Mouse (Mus musculus) neural tube, embryonic 12.5 days (tissue): Measurements from ENCODE around the gene Trak1. TPM values are rescaled to one million over a fixed set of nuclear protein-coding genes. Genes with fewer than 3 reads are reported as not detected.

Experiments used
- ATAC-seq: fragments of 200-750 bp; cut with Nextera tagmentation; 2 replicates; pipeline ENCODE4 v1.8.0; 2017; ENCODE audit warnings: low read depth, mild to moderate bottlenecking, moderate TSS enrichment, moderate library complexity; ENCODE audit not compliant: low FRiP score
- H3K27ac ChIP-seq: fragments of 300-500 bp; sonication (generic); 2 replicates; pipeline ENCODE4 v1.5.1; 2016
- H3K27me3 ChIP-seq: fragments of 300-500 bp; sonication (generic); replicated peaks from 2 replicates; pipeline ENCODE4 v1.6.1; 2016; ENCODE audit warnings: mild to moderate bottlenecking
- H3K36me3 ChIP-seq: fragments of 300-500 bp; sonication (generic); 2 replicates; pipeline ENCODE4 v1.6.1; 2016; ENCODE audit warnings: mild to moderate bottlenecking
- H3K4me1 ChIP-seq: fragments of 300-500 bp; sonication (generic); 2 replicates; pipeline ENCODE4 v1.6.1; 2016
- H3K4me2 ChIP-seq: fragments of 300-500 bp; sonication (generic); replicated peaks from 2 replicates; pipeline ENCODE4 v1.6.1; 2016; ENCODE audit warnings: mild to moderate bottlenecking
- H3K4me3 ChIP-seq: fragments of 300-500 bp; sonication (generic); 2 replicates; pipeline ENCODE4 v1.5.1; 2016
- H3K9ac ChIP-seq: fragments of 300-500 bp; sonication (generic); 2 replicates; pipeline ENCODE4 v1.6.1; 2016; ENCODE audit warnings: mild to moderate bottlenecking
- H3K9me3 ChIP-seq: fragments of 300-500 bp; sonication (generic); 2 replicates; pipeline ENCODE4 v1.6.1; 2016; ENCODE audit warnings: mild to moderate bottlenecking
- WGBS: fragments of 180-500 bp; shearing (Covaris S2); methylation state at CpG from one replicate; pipeline ENCODE4 v1.1.7; 2016; 5-methylcytosine and 5-hydroxymethylcytosine counted together
- polyA plus RNA-seq: library from polyadenylated mRNA; unstranded; fragments of >200 nt; fragmentation: Nextera tagmentation; extraction: Ambion mirVana; gene quantifications from 2 replicates; pipeline ENCODE4 v1.2.1, GENCODE M21; 2016

Gene Trak1
- polyA plus RNA-seq, 1 experiment from 2014 or later, result 41.7 TPM

DNA sequence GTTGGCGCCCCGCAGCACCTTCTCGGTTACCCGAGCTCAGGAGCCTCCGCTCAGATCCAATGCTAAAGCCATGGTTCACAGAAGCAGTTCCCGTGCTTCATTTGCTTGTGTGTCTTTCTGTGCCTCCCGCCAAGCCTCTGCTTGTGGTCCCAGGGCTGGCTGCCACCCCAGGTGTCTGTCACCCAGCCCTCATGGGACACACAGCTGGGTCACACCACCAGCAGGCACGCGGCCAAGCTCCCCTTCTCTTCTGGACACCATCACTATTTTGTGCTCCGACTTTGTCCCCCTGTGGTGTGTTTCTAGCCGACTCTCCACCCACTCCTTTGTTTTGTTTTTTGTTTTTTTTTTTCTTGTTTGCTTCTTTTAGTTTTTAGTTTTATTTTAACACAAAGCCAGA lies 170.2 kb downstream of the Trak1 start:
- Histone ChIP-seq H3K27me3 (no peaks in the 10 kb centered on the region), H3K4me3 (no peak overlapping the region), H3K4me2 (no peak overlapping the region), H3K36me3 (peaks cover 47% of the 10 kb centered on the region), H3K9me3 (no peaks in the 10 kb centered on the region), H3K9ac (no peak overlapping the region), H3K27ac (no peak overlapping the region), H3K4me1 (no peaks in the 10 kb centered on the region)
- 87% methylated on average over 11 of the region's 11 CpGs for WGBS
- no peak for ATAC-seq

DNA sequence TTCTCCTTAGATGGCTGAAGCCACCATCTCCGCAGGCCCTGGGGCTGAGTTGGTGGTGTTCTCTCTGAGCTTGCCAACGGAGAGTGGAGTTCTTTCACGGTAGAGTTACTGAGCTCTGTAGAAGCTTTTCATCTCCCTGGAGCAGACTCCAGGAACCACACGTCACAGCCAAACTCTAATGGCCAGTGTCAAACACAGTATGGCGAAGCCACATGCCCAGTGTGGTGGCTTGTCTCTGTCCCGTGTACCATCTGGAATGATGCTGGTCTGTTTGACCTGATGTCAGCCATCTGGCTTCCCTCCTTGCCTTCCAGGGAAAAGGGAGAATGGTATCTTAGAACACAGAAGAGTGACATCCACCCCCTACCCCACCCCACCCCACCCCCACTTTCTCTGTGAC lies 172.4 kb downstream of the Trak1 start:
- peaks cover 56% of the 10 kb centered on the region for H3K36me3 ChIP-seq
- no peaks in the 10 kb centered on the region for H3K9me3 ChIP-seq
- H3K4me2 ChIP-seq, result no peak overlapping the region
- no peak for ATAC-seq
- H3K4me3 ChIP-seq, result no peak overlapping the region
- 81% methylated on average over 6 of the region's 6 CpGs for WGBS
- no peaks in the 10 kb centered on the region for H3K4me1 ChIP-seq
- H3K27me3 ChIP-seq, result no peaks in the 10 kb centered on the region
- no peak overlapping the region for H3K9ac ChIP-seq
- H3K27ac ChIP-seq, result no peak overlapping the region

DNA sequence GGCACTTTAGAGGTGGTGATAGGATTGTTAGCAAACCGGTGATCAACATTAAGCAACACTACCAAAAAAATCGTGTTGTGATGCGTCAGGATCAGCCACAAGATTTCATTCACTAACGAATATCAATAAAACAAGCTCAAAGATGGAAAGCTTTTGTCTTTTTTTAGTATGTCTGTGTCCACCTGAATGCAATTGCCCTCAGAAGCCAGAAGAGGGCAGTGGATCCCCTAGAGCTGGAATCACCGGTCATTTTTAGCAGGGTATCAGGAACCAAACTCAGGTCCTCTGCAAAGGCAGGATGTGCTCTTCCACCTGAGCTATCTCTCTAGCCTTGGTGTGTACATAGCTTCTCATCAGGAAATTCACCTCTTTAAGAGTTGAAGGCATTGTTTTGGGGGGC lies 177.5 kb downstream of the Trak1 start:
- Histone ChIP-seq H3K27ac (no peak overlapping the region), H3K36me3 (peaks cover 34% of the 10 kb centered on the region)
- no peak for ATAC-seq

DNA sequence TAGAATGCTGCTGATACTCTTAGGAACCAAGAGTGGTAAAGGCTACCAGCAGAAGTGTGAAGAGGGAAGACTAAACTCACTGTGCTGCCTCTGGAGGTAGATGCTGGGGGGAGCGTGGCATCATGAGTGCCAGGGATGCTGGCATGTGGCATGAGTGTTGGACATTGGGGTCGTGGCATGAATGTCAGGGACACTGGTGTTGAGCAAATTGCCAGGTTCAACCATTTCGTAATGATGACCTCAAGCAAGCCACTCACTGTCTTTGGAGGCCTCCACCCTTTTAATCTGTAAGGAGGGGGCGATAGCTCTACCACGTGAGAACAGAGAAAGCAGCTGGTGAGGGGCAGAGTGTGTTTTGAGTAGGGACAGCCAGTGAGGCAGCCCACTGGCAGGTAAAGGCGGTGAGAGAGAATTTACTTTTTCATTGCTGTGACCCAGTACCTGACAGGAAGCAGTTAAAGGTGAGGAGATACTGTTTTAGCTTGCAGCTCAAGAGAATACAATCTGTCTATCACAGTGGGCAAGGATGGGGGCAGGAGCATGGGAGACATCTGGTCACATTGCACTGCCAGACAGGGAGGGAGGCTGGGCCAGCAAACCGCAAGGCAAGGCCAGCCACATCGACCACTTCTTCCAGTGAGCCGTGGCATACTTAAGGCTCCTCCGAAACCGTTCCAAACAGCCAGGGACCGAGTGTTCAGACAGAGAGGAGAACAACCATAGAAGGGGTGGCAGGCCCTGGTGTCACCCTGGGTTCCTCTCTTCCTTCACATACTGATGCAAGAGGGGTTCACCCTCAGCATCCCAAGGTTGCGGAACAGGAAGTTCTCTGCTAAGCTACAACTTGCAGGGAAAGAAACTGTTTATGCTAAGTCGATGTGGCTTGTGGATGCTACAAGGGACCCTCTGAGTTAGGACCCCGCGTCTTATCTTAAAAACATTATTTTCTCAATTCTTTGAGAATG lies 178.5 kb downstream of the Trak1 start:
- Histone ChIP-seq H3K4me1 (peaks cover 3% of the 10 kb centered on the region; the same call in 1 of the 2 replicates), H3K36me3 (peaks cover 33% of the 10 kb centered on the region), H3K9me3 (no peaks in the 10 kb centered on the region), H3K4me2 (no peak overlapping the region), H3K4me3 (no peak overlapping the region), H3K27ac (no peak overlapping the region), H3K9ac (no peak overlapping the region), H3K27me3 (no peaks in the 10 kb centered on the region)
- no peak for ATAC-seq
- WGBS, result 84% methylated on average over 16 of the region's 16 CpGs

More for the DNA sequence above, 177.5 kb downstream of the Trak1 start:
- Histone ChIP-seq H3K9ac (no peak overlapping the region), H3K4me2 (no peak overlapping the region), H3K27me3 (no peaks in the 10 kb centered on the region), H3K4me3 (no peak overlapping the region), H3K4me1 (peaks cover 3% of the 10 kb centered on the region; the same call in 1 of the 2 replicates), H3K9me3 (no peaks in the 10 kb centered on the region)
- WGBS, result 88% methylated on average over 5 of the region's 5 CpGs

DNA sequence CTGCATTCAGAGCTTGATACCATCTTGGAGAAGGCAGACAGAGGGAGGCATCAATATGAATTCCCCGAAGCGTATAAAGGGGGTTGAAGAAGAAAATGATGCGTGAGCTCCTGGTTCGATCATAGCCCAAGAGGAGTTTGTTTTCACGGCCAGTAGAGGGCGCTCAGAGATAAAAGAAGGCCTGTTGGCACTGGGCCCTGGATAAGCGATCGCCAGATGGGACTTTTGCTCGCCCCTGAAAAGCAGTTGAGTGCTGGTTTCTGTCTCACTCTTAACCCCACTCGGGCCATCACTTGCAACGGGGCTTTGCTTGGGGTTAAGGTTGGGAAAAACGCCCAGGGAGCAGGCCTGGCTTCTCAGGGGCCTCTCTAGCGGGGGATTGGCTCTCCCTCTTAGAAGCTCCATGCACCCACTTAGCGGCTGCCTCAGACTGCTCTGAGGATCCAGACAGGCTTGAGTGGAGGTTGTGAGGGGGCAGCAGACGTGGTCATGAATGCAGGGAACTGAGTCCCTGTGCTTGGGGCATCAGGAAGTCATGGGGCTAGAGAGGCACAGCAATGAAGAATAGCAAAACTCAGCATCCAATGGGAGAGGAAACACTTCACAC lies 180.1 kb downstream of the Trak1 start:
- 16% methylated on average over 15 of the region's 15 CpGs for WGBS
- H3K9me3 ChIP-seq, result no peaks in the 10 kb centered on the region
- H3K9ac ChIP-seq, result no peak overlapping the region
- H3K27ac ChIP-seq, result no peak overlapping the region
- H3K36me3 ChIP-seq, result peaks cover 22% of the 10 kb centered on the region
- no peaks in the 10 kb centered on the region for H3K27me3 ChIP-seq
- H3K4me1 ChIP-seq, result peaks cover 3% of the 10 kb centered on the region; the same call in 1 of the 2 replicates
- H3K4me3 ChIP-seq, result no peak overlapping the region
- peak overlapping the region; percentile 38; the same call in 1 of the 2 replicates for H3K4me2 ChIP-seq
- ATAC-seq, result peak; percentile 65

DNA sequence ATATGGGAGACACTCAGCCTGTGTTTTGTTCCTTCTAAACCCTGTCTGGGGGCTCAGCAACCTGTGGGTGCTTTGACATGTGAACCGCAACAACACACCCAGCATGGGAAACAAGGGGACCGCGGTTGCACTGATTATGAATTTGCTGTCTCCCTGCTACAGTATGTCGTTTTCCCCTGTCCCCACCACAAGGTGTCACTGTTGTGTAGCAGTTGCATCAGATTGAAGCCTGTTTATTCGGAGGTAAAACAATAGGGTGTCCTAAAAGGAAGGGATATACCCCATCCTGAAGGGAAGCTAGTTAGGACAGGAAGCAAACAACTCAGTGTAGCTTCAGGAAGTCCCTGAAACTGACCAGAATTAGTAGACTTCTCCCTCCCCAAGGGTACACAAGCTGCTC lies 182.2 kb downstream of the Trak1 start:
- no peak overlapping the region for H3K27ac ChIP-seq
- WGBS, result 34% methylated on average over 5 of the region's 5 CpGs
- peak; percentile 65 for ATAC-seq
- H3K4me3 ChIP-seq, result no peak overlapping the region
- H3K36me3 ChIP-seq, result peaks cover 2% of the 10 kb centered on the region; the same call in 1 of the 2 replicates
- no peaks in the 10 kb centered on the region for H3K9me3 ChIP-seq
- peaks cover 3% of the 10 kb centered on the region; the same call in 1 of the 2 replicates for H3K4me1 ChIP-seq
- no peak overlapping the region for H3K9ac ChIP-seq
- no peaks in the 10 kb centered on the region for H3K27me3 ChIP-seq
- H3K4me2 ChIP-seq, result no peak overlapping the region

DNA sequence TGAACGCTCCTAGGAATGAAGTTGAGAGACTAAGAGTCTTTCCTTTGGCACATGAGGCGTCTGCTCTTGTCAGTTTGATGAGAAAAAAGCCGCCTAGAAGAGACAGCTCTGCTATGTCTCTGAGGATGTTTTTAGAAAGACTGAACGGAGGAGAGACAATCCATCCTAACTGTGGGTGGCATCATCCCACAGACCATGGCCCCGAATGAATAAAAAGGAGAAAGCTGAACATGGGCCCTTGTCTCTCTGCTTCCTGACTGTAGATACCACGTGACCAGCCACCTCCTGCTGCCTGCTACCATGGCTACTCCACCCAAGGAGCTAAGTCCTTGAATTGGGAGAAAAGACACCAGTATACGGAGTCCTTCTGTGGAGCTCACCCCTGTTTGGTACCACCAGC lies 189.9 kb downstream of the Trak1 start:
- no peaks in the 10 kb centered on the region for H3K4me1 ChIP-seq
- ATAC-seq, result no peak
- H3K36me3 ChIP-seq, result no peaks in the 10 kb centered on the region
- H3K27ac ChIP-seq, result no peak overlapping the region
- no peaks in the 10 kb centered on the region for H3K9me3 ChIP-seq
- WGBS, result 77% methylated on average over 7 of the region's 7 CpGs
- H3K4me3 ChIP-seq, result no peak overlapping the region
- no peak overlapping the region for H3K9ac ChIP-seq
- H3K27me3 ChIP-seq, result peaks cover 5% of the 10 kb centered on the region
- no peak overlapping the region for H3K4me2 ChIP-seq

DNA sequence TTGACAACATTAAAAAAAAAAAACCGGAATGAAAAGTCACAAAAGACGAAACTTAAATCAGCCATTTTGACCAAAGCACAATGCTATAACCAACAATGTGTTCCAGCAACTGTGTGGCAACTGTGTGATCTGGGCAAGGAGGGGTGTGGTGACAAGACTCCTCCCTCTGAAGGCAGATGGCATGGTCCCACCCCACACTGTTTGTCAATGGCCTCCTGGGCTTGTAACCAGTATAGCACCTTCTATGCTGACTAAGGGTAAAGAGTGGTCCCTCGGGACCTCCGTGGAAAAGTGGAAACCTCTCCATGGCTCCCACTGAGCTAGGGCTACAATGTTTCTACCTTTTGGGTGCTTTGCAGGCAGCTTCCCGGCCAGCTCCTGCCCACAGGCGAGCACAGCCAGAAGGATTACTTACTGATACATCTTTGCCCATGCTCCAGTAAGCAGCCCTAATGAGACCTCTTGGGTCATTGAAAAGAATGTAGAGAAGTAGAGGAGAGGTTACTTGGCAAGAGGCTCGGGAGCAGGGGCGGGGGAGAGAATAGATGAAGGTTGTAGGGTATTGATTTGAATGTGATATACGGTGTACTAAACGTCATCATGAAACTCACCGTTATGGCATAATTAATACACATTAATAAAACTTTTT lies 194.4 kb downstream of the Trak1 start:
- 77% methylated on average over 11 of the region's 11 CpGs for WGBS
- Histone ChIP-seq H3K4me1 (peaks cover 10% of the 10 kb centered on the region), H3K9me3 (no peaks in the 10 kb centered on the region), H3K4me3 (no peak overlapping the region), H3K36me3 (no peaks in the 10 kb centered on the region), H3K27me3 (peaks cover 48% of the 10 kb centered on the region), H3K9ac (no peak overlapping the region), H3K27ac (no peak overlapping the region), H3K4me2 (no peak overlapping the region)
- no peak for ATAC-seq

DNA sequence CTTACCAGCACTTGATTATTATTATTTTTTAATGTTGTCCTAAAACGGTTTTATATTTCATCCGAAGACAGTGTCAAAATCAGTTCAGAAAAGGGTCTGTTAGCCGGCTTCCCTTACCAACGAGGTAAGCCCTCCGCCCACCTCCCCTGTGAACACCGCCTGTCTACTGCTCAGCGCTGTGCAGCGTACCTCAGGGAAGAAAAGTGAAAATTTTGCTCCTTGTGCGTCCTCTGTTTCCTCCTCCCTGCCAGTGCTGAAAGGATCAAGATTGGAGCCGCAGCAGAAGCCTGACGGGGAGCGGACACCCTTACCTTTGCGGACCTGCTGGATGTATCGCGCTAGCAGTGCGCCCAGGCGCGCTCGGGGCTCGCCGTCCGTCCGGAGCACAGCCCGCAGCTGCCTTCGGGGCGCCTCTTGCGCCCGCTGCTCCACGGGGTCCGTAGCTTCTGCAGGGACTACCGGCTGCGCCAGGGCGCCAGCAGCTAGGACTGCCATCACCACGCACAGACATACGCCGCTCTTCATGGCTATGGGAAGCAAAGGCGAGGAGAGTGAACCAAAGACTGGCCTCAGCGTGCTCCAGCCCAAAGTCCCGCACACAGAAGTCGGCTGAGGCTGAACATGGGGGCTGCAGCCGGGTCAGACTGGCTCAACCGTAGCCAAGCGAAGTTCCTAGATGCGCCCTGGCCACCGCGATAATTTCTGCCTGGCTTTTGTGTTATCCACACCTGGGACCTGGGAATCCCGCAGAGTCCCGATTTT lies 196.9 kb downstream of the Trak1 start:
- peaks cover 10% of the 10 kb centered on the region for H3K4me1 ChIP-seq
- ATAC-seq, result no peak
- H3K9me3 ChIP-seq, result no peaks in the 10 kb centered on the region
- WGBS, result 2% methylated on average over 48 of the region's 48 CpGs
- H3K27me3 ChIP-seq, result peaks cover 59% of the 10 kb centered on the region
- no peak overlapping the region for H3K27ac ChIP-seq
- H3K36me3 ChIP-seq, result no peaks in the 10 kb centered on the region
- H3K9ac ChIP-seq, result no peak overlapping the region
- peak overlapping the region; percentile 22 for H3K4me3 ChIP-seq
- H3K4me2 ChIP-seq, result peak overlapping the region; percentile 55

DNA sequence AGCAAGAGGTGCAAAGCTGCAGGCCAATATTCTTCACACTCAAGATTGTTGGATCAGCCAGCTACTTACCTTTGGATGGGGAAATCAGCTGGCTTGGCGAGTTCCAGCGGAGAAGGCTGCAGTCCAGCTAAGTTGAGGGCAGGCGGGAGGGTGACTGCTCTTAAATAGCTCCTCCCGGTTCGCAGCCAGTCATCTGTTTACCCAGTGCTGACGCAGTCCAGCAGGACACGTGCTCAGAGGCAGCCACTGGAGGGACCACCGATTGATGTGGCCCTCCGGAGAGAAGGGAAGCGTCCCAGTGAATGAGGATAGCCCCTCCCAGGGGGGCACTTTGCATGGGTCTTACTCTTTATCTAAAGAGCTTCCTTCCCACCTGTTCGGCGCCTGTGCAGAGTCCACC lies 198.2 kb downstream of the Trak1 start, which contains the start of gene Cck:
Gene Cck, minus strand, starts transcription at position 166 of the 400 bp plus-strand sequence.
- ATAC-seq, result no peak

DNA sequence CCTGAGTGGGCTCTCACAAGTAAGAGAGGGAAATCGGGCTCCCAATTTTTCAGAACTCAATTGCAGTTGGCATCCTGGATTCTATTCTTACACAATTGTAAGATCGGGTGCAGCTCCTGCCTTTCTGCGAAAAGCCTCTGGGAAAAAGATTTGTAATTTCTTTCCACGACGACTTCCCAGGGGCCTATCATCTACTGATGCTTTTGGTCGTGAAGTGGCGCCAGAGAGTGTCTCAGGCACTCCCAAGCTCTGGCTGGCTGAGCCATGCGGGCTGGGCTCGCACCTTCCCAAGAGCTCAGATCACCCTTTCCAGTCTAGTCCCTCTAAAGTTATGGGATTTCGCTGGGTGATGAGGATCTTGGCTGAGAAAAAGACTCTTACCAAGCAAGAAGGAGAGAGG lies 198.8 kb downstream of the Trak1 start:
- Histone ChIP-seq H3K36me3 (no peaks in the 10 kb centered on the region), H3K9ac (no peak overlapping the region), H3K4me3 (no peak overlapping the region), H3K27me3 (peaks cover 59% of the 10 kb centered on the region), H3K27ac (no peak overlapping the region), H3K4me1 (peaks cover 10% of the 10 kb centered on the region), H3K9me3 (no peaks in the 10 kb centered on the region), H3K4me2 (no peak overlapping the region)
- WGBS, result 30% methylated on average over 10 of the region's 10 CpGs
- ATAC-seq, result no peak

More for the DNA sequence above, 198.2 kb downstream of the Trak1 start, which contains the start of gene Cck:
- Histone ChIP-seq H3K4me3 (no peak within 1 kb of the TSS), H3K36me3 (no peaks in the 10 kb centered on the region), H3K9me3 (no peaks in the 10 kb centered on the region), H3K27me3 (peaks cover 59% of the 10 kb centered on the region), H3K27ac (no peak within 1 kb of the TSS), H3K9ac (no peak within 1 kb of the TSS), H3K4me1 (peaks cover 10% of the 10 kb centered on the region), H3K4me2 (peak within 1 kb of the TSS; percentile 55)
- 2% methylated on average over 12 of the region's 12 CpGs for WGBS
